Mouse (Mus musculus) C2C12 (cell line): ENCODE data around the gene Fli1.

Source experiments
- CTCF ChIP-seq: IDR thresholded peaks from one replicate; pipeline ENCODE4 v1.5.1; 2011; ENCODE audit not compliant: control insufficient read depth, insufficient read depth, insufficient read length
- FOSL1 ChIP-seq: IDR thresholded peaks from one replicate; pipeline ENCODE4 v1.8.0; 2011; ENCODE audit warnings: mild to moderate bottlenecking, low read length; ENCODE audit not compliant: poor library complexity, insufficient read depth, severe bottlenecking
- MAX ChIP-seq: IDR thresholded peaks from one replicate; pipeline ENCODE4 v1.6.1; 2011; ENCODE audit warnings: mild to moderate bottlenecking, control low read depth
- MYOG ChIP-seq: IDR thresholded peaks from one replicate; pipeline ENCODE4 v1.6.1; 2011; ENCODE audit not compliant: control insufficient read depth, insufficient read length; ENCODE audit errors: extremely low read depth
- USF1 ChIP-seq: IDR thresholded peaks from one replicate; pipeline ENCODE4 v1.6.1; 2011; ENCODE audit warnings: low read depth, mild to moderate bottlenecking, control low read depth, moderate library complexity

- TF ChIP-seq CTCF (no peak), MYOG (no peak), MAX (no peak), FOSL1 (no peak), USF1 (no peak)
Measured at GRCm38 (mm10) chr9:32505460-32506075, 37.1 kb downstream of the Fli1 start.
